Mouse (Mus musculus) neural tube, embryonic 14.5 days (tissue): ENCODE data around the gene Ppp1r3a. TPM values are rescaled to one million over a fixed set of nuclear protein-coding genes. Genes with fewer than 3 reads are reported as not detected.
A peak's percentile ranks its signal among the peaks of the same experiment; 100 is the strongest.
"Not testable (repeated sequence)": the region's sequence is repeated elsewhere in the genome, so short reads cannot be mapped to it uniquely, and the experiment has no call there.

ENCODE experiments used
- ATAC-seq: fragments of 200-750 bp; cut with Nextera tagmentation; 2 replicates; pipeline ENCODE4 v1.8.0; 2017; ENCODE audit warnings: low read depth, mild to moderate bottlenecking, moderate TSS enrichment, moderate library complexity
- H3K27ac ChIP-seq: fragments of 300-500 bp; sonication (generic); 2 replicates; pipeline ENCODE4 v1.5.1; 2014; ENCODE audit warnings: low read depth, mild to moderate bottlenecking, control low read depth, low read length, moderate library complexity, mixed read lengths
- H3K27me3 ChIP-seq: fragments of 300-500 bp; sonication (generic); 2 replicates; pipeline ENCODE4 v1.6.1; 2014; ENCODE audit warnings: low read length; ENCODE audit not compliant: control insufficient read depth, insufficient read depth
- H3K36me3 ChIP-seq: fragments of 300-500 bp; sonication (generic); 2 replicates; pipeline ENCODE4 v1.6.1; 2014; ENCODE audit warnings: low read length, mixed read lengths; ENCODE audit not compliant: control insufficient read depth, insufficient read depth
- H3K4me1 ChIP-seq: fragments of 300-500 bp; sonication (generic); 2 replicates; pipeline ENCODE4 v1.6.1; 2014; ENCODE audit warnings: low read length; ENCODE audit not compliant: control insufficient read depth, insufficient read depth
- H3K4me2 ChIP-seq: fragments of 300-500 bp; sonication (generic); 2 replicates; pipeline ENCODE4 v1.6.1; 2014; ENCODE audit warnings: mild to moderate bottlenecking, low read depth, low read length, control low read depth
- H3K4me3 ChIP-seq: fragments of 300-500 bp; sonication (generic); 2 replicates; pipeline ENCODE4 v1.5.1; 2014; ENCODE audit warnings: low read depth, low read length, control low read depth, mixed read lengths
- H3K9ac ChIP-seq: fragments of 300-500 bp; sonication (generic); replicated peaks from 2 replicates; pipeline ENCODE4 v1.6.1; 2014; ENCODE audit warnings: low read depth, mild to moderate bottlenecking, control low read depth, low read length, mixed read lengths
- H3K9me3 ChIP-seq: fragments of 300-500 bp; sonication (generic); 2 replicates; pipeline ENCODE4 v1.6.1; 2016; ENCODE audit warnings: low read length; ENCODE audit not compliant: control insufficient read depth
- WGBS: fragments of 180-500 bp; shearing (Covaris S2); extraction: QIAGEN DNeasy Blood & Tissue Kit; methylation state at CpG from one replicate; pipeline ENCODE4 v1.1.7; 2014; 5-methylcytosine and 5-hydroxymethylcytosine counted together
- polyA plus RNA-seq: library from polyadenylated mRNA; unstranded; fragments of >200 nt; fragmentation: Nextera tagmentation; extraction: Ambion mirVana; gene quantifications from 2 replicates; pipeline ENCODE4 v1.2.1, GENCODE M21; 2014

Gene Ppp1r3a
- polyA plus RNA-seq, 1 experiment from 2014 or later, result not detected

- Histone ChIP-seq H3K36me3 (no peaks in the 10 kb centered on the region), H3K9ac (no peak overlapping the region), H3K9me3 (no peaks in the 10 kb centered on the region), H3K27me3 (no peaks in the 10 kb centered on the region), H3K4me1 (no peaks in the 10 kb centered on the region), H3K4me2 (no peak overlapping the region), H3K4me3 (no peak overlapping the region), H3K27ac (no peak overlapping the region)
- ATAC-seq, result no peak
- 79% methylated on average over 5 of the region's 5 CpGs for WGBS
Observed at GRCm38 (mm10) chr6:14731011-14731410, 24.1 kb downstream of the Ppp1r3a start.

GRCm38 (mm10) chr6:14720772-14721414 lies 34.2 kb downstream of the Ppp1r3a start:
- no peaks in the 10 kb centered on the region for H3K27me3 ChIP-seq
- no peaks in the 10 kb centered on the region for H3K36me3 ChIP-seq
- H3K27ac ChIP-seq, result no peak overlapping the region
- H3K9me3 ChIP-seq, result no peaks in the 10 kb centered on the region
- H3K4me1 ChIP-seq, result no peaks in the 10 kb centered on the region
- ATAC-seq, result no peak
- WGBS, result 75% methylated on average over 4 of the region's 4 CpGs
- no peak overlapping the region for H3K4me3 ChIP-seq
- H3K9ac ChIP-seq, result no peak overlapping the region
- no peak overlapping the region for H3K4me2 ChIP-seq

GRCm38 (mm10) chr6:14720110-14720771 lies 34.8 kb downstream of the Ppp1r3a start:
- H3K4me2 ChIP-seq, result no peak overlapping the region
- no peaks in the 10 kb centered on the region for H3K36me3 ChIP-seq
- H3K27ac ChIP-seq, result no peak overlapping the region
- H3K4me1 ChIP-seq, result no peaks in the 10 kb centered on the region
- peak; percentile 58; the same call in 1 of the 2 replicates for ATAC-seq
- H3K4me3 ChIP-seq, result no peak overlapping the region
- H3K27me3 ChIP-seq, result no peaks in the 10 kb centered on the region
- 61% methylated on average over 6 of the region's 6 CpGs for WGBS
- no peaks in the 10 kb centered on the region for H3K9me3 ChIP-seq
- H3K9ac ChIP-seq, result no peak overlapping the region

GRCm38 (mm10) chr6:14715129-14715989 lies 39.7 kb downstream of the Ppp1r3a start:
- no peaks in the 10 kb centered on the region for H3K27me3 ChIP-seq
- H3K27ac ChIP-seq, result no peak overlapping the region
- H3K9ac ChIP-seq, result no peak overlapping the region
- no peak for ATAC-seq
- 93% methylated on average over 4 of the region's 4 CpGs for WGBS
- no peak overlapping the region for H3K4me2 ChIP-seq
- no peaks in the 10 kb centered on the region for H3K9me3 ChIP-seq
- H3K4me3 ChIP-seq, result no peak overlapping the region
- no peaks in the 10 kb centered on the region for H3K36me3 ChIP-seq
- no peaks in the 10 kb centered on the region for H3K4me1 ChIP-seq

GRCm38 (mm10) chr6:14712146-14712545 lies 42.9 kb downstream of the Ppp1r3a start:
- Histone ChIP-seq H3K9ac (no peak overlapping the region), H3K9me3 (no peaks in the 10 kb centered on the region), H3K4me3 (no peak overlapping the region), H3K27me3 (no peaks in the 10 kb centered on the region), H3K4me2 (no peak overlapping the region), H3K4me1 (no peaks in the 10 kb centered on the region), H3K27ac (no peak overlapping the region), H3K36me3 (no peaks in the 10 kb centered on the region)
- no peak for ATAC-seq
- WGBS, result 63% methylated on average over 2 of the region's 2 CpGs

GRCm38 (mm10) chr6:14700030-14700429 lies 55.0 kb downstream of the Ppp1r3a start:
- Histone ChIP-seq H3K9ac (no peak overlapping the region), H3K4me3 (no peak overlapping the region), H3K4me2 (no peak overlapping the region), H3K4me1 (no peaks in the 10 kb centered on the region), H3K27ac (no peak overlapping the region), H3K9me3 (no peaks in the 10 kb centered on the region), H3K27me3 (no peaks in the 10 kb centered on the region), H3K36me3 (no peaks in the 10 kb centered on the region)
- no peak for ATAC-seq

GRCm38 (mm10) chr6:14679231-14679887 lies 75.7 kb downstream of the Ppp1r3a start:
- not testable (repeated sequence) for H3K4me2 ChIP-seq, H3K9ac ChIP-seq, H3K36me3 ChIP-seq, H3K27ac ChIP-seq, H3K9me3 ChIP-seq, H3K4me1 ChIP-seq, ATAC-seq, H3K4me3 ChIP-seq, H3K27me3 ChIP-seq
- WGBS, result 91% methylated on average over 20 of the region's 20 CpGs

- H3K36me3 ChIP-seq, H3K9me3 ChIP-seq, H3K4me2 ChIP-seq, H3K9ac ChIP-seq, ATAC-seq, H3K4me3 ChIP-seq, H3K27ac ChIP-seq, H3K4me1 ChIP-seq, H3K27me3 ChIP-seq: not testable (repeated sequence)
- 85% methylated on average over 2 of the region's 2 CpGs for WGBS
Observed at GRCm38 (mm10) chr6:14668966-14669365, 86.1 kb downstream of the Ppp1r3a start.
